Mouse (Mus musculus) skeletal muscle tissue, adult 2 months (tissue): ENCODE measurements around the gene Dlx3.

ENCODE experiments used
- DNase-seq: peaks from one replicate; pipeline ENCODE4 v3.0.0-alpha.2; 2012; ENCODE audit warnings: low read depth, low spot score

The Dlx3 gene

DNA sequence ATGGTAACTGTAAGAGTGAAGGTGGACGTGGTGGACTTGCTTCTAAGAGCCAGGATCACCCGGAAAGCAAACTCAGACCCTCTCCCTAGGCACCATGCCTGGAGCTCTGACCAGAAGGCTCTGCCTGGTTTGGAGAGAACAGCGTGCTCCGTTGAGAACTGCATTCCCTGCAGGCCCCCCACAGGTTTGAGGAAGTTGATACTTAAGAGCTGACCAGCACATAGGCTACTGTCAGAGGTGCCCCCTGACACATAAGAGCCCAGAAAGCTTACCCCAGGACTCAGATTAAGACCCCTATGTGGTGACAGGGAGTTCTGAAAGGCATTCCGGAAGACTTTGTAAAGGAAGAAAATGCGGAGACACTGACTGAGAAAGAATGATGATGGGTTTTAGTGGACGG, 31.6 kb upstream of the Dlx3 start:
- DNase-seq = no peak

DNA sequence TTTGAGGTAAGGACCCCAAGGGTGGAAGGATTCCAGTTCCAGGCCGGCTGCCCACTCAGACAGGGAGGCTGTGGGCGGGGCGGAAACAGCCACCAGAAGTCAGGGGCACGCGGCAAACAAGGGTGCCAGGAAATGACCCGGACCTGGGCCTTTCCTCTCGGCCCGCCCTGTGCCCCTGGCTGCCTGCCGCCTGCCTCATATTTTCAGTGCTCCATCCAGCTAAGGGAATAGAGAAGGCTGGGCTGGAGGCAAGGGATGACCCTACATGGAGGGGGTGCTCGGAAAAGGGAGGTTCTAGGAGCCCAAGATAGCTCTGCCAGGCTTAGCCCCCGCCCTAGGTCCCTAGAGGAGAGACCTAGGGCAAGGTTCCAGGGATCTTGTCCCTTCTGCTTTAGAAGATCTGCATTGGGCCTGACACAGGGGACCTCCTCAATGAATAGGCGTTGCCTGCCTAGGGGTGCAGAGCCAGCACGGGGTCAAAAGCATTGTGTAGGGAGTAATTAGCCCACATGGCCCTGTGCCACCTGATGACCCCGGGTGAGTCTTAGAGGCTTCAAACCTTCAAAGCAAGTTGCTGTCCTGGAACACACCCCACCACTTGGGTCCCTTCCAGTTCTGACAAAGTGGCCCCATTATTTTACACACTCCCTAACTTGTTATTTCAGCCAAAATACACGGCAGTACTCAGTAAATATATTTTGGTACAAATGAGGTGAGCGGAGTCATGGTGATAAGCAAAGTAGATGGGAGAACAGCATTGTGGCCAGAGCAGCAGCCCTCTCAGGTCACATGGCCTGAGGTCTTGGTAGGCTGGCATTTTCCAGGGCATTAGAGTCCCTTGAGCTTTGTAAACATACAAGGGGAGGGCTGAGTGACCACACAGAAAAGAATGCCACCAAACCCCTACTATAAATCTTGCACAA, 30.8 kb upstream of the Dlx3 start:
- no peak for DNase-seq

GRCm38 (mm10) chr11:95093077-95093476, 26.8 kb upstream of the Dlx3 start:
- no peak for DNase-seq

- DNase-seq = no peak
These were observed 24.3 kb upstream of the Dlx3 start for GRCm38 (mm10) chr11:95095596-95095995.

- no peak for DNase-seq
These were observed 23.1 kb upstream of the Dlx3 start for GRCm38 (mm10) chr11:95096608-95097373.

GRCm38 (mm10) chr11:95097889-95098288, 22.0 kb upstream of the Dlx3 start:
- no peak for DNase-seq

DNA sequence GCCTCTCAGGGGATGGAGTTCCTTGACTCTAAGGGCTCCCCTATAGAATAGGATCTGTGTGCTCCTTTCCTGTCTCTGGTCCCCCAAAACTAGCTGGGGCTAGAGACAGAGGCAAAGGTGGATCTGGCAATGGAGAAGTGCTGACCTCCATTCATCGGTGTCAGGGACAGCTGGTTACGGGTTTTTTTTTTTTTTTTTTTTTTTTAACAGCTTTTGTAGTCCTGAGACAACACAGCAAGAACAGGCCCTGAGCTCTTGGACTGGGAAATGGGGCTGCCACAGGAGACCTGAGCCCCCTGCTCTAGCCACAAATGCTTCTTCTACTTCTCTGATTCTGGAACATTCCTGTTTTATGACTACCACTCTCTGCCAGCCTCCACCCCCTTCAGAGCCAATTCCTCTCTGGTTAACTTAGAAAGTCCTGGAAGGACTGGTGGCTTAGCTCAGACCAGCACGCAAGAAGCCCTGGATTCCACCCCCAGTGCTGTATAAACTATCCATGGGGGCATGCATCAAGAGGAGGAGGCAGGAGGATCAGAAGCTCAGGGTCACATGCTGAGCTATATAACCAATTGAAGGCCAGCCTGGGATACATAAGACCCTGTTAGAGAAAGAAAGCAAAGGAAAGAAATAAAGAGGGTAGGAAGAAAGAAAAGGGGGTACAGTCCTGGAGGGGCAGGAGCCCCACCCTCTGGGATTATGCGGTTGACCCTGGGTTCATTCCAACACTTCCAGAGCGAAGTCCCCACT, 21.4 kb upstream of the Dlx3 start:
- no peak for DNase-seq

DNA sequence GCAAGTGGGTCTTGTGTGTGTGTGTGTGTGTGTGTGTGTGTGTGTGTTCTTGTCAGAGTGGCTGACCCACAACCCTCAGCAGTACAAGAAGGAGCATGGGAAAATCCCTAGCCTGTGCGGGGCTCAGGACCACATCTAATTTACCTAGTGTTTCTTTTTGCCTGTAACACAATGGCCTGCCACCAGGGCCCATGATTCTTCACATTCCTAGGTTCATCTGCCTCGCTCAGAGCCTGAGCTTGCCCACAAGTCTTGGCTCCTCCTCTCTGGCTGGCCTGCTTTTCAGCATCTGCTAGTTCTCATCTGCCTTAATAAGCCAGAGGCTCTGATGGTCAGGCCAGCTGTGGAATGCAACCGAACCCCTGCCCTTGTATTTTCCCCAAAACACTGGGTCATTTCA, 19.5 kb upstream of the Dlx3 start:
- no peak for DNase-seq

- no peak for DNase-seq
These were observed 18.7 kb upstream of the Dlx3 start for GRCm38 (mm10) chr11:95101071-95101788.

- DNase-seq = no peak
These were observed 17.6 kb upstream of the Dlx3 start for GRCm38 (mm10) chr11:95102161-95102904.

GRCm38 (mm10) chr11:95104266-95104665, 15.7 kb upstream of the Dlx3 start:
- no peak for DNase-seq

- DNase-seq = no peak
These were observed 14.5 kb upstream of the Dlx3 start for GRCm38 (mm10) chr11:95105274-95105874.

GRCm38 (mm10) chr11:95106440-95107236, 13.3 kb upstream of the Dlx3 start:
- peak; percentile 38 for DNase-seq

- DNase-seq = no peak
These were observed 10.9 kb upstream of the Dlx3 start for GRCm38 (mm10) chr11:95109000-95109399.

DNA sequence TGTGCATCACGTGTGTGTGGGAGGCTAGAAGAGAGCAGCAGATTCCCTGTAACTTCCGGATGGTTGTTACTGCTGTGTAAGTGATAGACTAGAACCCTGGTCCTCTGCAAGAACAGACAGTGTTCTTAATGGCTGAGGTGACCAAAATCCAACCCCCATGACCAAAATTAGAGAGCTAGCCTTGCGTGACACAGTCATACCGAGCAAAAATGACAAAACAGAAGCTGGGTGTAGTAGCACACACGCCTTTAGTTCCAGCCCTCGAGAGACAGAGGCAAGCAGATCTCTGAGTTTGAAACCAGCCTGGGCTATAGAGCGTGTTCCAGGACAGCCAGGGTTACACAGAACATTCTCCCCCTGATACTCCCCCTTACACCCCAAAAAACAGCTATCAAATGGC, 9.8 kb upstream of the Dlx3 start:
- DNase-seq = no peak

GRCm38 (mm10) chr11:95117030-95117429, 2.9 kb upstream of the Dlx3 start:
- DNase-seq = peak; percentile 76

DNA sequence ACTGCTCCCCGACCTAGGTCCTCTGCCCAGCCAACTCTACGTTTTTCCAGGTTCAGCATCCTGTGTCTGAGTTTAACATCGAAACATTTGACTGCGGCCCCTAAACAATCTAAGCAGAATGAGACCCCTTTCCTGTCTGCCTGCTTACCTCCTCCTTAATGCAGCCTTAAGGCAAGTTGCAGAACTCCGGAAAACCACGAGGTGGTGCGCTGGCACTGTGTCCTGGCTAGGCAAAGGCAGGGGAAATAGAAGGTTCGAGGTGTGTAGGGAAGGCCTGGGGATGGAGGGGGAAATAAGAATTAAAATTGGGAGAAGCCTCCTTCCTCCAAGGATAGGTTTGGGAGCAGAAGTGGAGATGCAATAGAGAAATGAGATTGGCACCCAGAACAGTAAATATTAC, 1.4 kb upstream of the Dlx3 start:
- no peak for DNase-seq

GRCm38 (mm10) chr11:95120633-95121020, 708 bp downstream of the Dlx3 start:
- DNase-seq = no peak
